Mouse (Mus musculus) brain, adult 2 months (tissue): ENCODE measurements at regions not wholly inside any gene's neighbourhood (a gene's known extent, or its start where the extent isn't known, plus 50 kb on each side); places are given as distances from the start of the nearest gene placed in this dataset.

Experiments used
- DNase-seq: peaks from one replicate; pipeline ENCODE4 v3.0.0; 2011; ENCODE audit warnings: low read depth, low spot score

- DNase-seq, result no peak
These were observed 150.7 kb downstream of the Ndufs4 start for GRCm38 (mm10) chr13:114237391-114237790.

- peak; percentile 31 for DNase-seq
These were observed 152.2 kb downstream of the Ndufs4 start for GRCm38 (mm10) chr13:114235892-114236291.

GRCm38 (mm10) chr13:114232203-114232602 lies 155.9 kb downstream of the Ndufs4 start:
- DNase-seq, result no peak

- DNase-seq, result no peak
These were observed 157.5 kb downstream of the Ndufs4 start for GRCm38 (mm10) chr13:114230557-114230956.

- no peak for DNase-seq
These were observed 161.0 kb downstream of the Ndufs4 start for GRCm38 (mm10) chr13:114227046-114227445.

- no peak for DNase-seq
These were observed 161.7 kb downstream of the Ndufs4 start for GRCm38 (mm10) chr13:114226291-114226925.

GRCm38 (mm10) chr13:114219870-114220492 lies 168.1 kb downstream of the Ndufs4 start:
- peak; percentile 19 for DNase-seq

- DNase-seq, result no peak
These were observed 173.0 kb downstream of the Ndufs4 start for GRCm38 (mm10) chr13:114215044-114215443.
